Mouse (Mus musculus): Measurements from ENCODE around the gene Zfp934. TPM values are rescaled to one million over a fixed set of nuclear protein-coding genes. Genes with fewer than 3 reads are reported as not detected.

Zfp934 gene
- 2.4 TPM for polyA plus RNA-seq (2015; fragmentation: Illumina TruSeq; extraction: RNeasy Lipid Tissue Mini Kit (QIAGEN cat#74804); ENCODE audit: insufficient read depth, low read depth, low replicate concordance)

DNA sequence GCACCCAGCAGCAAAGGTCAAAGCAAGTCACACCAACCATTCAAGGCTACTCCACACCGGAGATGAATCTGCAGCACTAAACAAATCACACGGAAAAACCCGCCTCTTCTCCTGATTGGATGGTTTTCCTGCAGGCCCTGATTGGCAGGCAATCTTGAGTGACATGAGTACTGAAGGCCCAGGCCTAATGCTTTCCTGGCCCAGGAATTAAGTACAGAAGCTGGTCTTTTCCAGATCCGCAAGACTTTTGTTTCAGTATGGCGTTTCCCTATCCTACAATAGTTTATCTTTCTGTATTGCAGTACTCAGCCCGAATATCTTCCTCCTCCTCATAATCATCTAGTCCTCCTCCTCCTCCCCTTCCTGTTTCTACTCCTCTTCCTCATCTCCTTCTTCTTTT is at the start of gene Zfp934:
TSS of gene Zfp934 (minus strand) at position 101 of the 400 bp plus-strand sequence.

DNA sequence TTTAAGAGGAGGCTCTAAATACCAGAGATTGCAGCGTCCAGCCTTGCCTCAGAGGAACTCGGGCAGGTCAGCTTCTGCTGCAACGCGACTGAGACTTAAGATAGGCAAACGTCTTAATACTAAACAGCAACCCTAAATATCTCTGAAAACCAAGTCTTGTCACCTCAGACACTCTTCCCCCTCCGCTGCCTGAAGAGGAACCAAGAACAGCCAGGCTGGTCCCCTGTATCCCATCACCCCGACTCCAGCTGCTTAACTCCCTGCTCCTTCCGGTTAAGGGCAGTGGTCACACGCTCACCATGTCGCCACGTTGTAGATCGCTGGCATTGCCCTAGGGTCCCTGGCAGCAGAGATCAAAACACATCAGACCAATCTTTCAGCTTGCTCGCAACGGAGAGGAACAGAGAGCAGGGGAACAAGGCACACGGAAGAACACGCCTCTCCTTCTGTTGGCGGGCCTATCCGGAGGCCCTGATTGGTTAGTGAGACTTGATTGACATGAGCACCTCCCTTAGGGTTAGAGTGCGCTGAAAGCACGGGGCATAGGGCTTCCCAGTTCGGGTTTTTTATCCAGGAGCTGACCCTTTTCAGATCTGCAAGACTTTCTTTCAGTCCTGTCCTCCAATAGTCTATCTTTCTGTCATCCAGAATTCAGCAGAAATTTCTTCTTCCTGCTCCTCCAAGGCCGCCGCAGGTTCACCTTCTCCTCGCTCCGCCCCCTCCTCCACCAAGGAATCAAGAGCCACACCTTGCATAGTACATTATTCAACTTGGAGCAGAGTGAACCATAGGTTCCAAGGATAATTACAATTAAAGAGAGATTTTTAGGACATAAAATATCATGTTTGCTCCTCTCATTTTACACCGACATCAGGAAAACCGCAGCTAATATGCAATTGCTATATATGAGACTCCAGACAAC is 12.5 kb downstream of the Zfp934 start, which contains the start of gene Zfp935:
TSS of gene Zfp935 (minus strand) at position 323 of the 922 bp plus-strand sequence.

DNA sequence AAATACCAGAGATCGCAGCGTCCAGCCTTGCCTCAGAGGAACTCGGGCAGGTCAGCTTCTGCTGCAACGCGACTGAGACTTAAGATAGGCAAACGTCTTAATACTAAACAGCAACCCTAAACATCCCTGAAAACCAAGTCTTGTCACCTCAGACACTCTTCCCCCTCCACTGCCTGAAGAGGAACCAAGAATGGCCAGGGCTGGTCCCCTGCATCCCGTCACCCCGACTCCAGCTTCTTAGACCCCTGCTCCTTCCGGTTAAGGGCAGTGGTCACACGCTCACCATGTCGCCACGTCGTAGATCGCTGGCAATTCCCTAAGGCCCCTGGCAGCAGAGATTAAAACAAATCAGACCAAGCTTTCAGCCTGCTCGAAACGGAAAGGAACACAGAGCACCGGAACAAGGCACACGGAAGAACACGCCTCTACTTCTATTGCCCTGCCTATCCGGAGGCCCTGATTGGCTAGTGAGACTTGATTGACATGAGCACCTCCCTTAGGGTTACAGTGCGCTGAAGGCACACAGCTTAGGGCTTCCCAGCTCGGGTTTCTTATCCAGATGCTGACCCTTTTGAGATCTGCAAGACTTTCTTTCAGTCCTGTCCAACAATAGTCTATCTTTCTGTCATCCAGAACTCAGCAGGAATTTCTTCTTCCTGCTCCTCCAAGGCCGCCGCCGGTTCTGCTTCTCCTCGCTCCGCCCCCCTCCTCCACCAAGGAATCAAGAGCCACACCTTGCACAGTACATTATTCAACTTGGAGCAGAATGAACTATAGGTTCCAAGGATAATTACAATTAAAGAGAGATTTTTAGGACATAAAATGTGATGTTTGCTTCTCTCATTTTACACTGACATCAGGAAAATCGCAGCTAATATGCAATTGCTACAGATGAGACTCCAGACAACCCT is 104.3 kb downstream of the Zfp934 start, which contains the start of gene Gm49359:
TSS of gene Gm49359 (minus strand) at position 409 of the 911 bp plus-strand sequence.

Other genes with a start within 250 kb of the Zfp934 start
- 0.70 TPM for gene Gm3604, start 188.0 kb downstream of the Zfp934 start, polyA plus RNA-seq (2015; fragmentation: Illumina TruSeq; extraction: RNeasy Lipid Tissue Mini Kit (QIAGEN cat#74804); ENCODE audit: insufficient read depth, low read depth, low replicate concordance)
- 2.6 TPM for gene Gm49359, start 104.4 kb downstream of the Zfp934 start, polyA plus RNA-seq (2015; fragmentation: Illumina TruSeq; extraction: RNeasy Lipid Tissue Mini Kit (QIAGEN cat#74804); ENCODE audit: insufficient read depth, low read depth, low replicate concordance)
- 0.65 TPM for gene Zfp935, start 12.7 kb downstream of the Zfp934 start, polyA plus RNA-seq (2015; fragmentation: Illumina TruSeq; extraction: RNeasy Lipid Tissue Mini Kit (QIAGEN cat#74804); ENCODE audit: insufficient read depth, low read depth, low replicate concordance)
- gene 6720489N17Rik, start 53.0 kb upstream of the Zfp934 start, polyA plus RNA-seq (2015; fragmentation: Illumina TruSeq; extraction: RNeasy Lipid Tissue Mini Kit (QIAGEN cat#74804); ENCODE audit: insufficient read depth, low read depth, low replicate concordance): not detected
- 2.1 TPM for gene Platr25, start 189.5 kb upstream of the Zfp934 start, polyA plus RNA-seq (2015; fragmentation: Illumina TruSeq; extraction: RNeasy Lipid Tissue Mini Kit (QIAGEN cat#74804); ENCODE audit: insufficient read depth, low read depth, low replicate concordance)
- 0.50 TPM for gene Gm5141, start 214.6 kb upstream of the Zfp934 start, polyA plus RNA-seq (2015; fragmentation: Illumina TruSeq; extraction: RNeasy Lipid Tissue Mini Kit (QIAGEN cat#74804); ENCODE audit: insufficient read depth, low read depth, low replicate concordance)

Measured in pancreas, adult 10 weeks (tissue).